Mouse (Mus musculus): ENCODE data around the gene Hoxc6. TPM values are rescaled to one million over a fixed set of nuclear protein-coding genes. Genes with fewer than 3 reads are reported as not detected.

The Hoxc6 gene
- polyA plus RNA-seq, 1 experiment from 2014 or later, result 3.9 TPM

DNA sequence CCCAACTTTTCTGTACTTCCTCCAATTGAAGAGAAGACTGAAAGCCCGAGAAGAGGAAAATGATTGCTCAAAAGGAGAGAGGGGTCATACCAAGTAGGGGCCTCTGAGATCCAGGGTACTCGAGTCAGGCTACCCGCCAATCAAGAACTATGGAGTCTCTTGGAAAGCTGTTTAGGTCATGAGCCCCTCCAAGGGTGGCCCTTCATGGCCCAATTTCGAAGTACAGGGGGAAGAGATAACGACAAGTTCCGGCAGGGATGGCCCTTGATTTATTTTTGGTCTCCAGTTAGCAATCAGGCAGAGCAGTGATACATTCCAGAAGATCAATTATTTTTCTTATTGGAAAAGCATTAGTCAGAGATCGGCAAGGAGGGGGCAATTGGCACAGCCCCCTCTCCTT is 6.3 kb upstream of the Hoxc6 start:
- H3K9ac ChIP-seq (replicated peaks), result no peak overlapping the region
- 5% methylated on average over 7 of the region's 7 CpGs for WGBS
- peak overlapping the region; percentile 30; the same call in 1 of the 2 replicates for H3K4me2 ChIP-seq
- no peaks in the 10 kb centered on the region for H3K9me3 ChIP-seq
- no peak overlapping the region for H3K4me3 ChIP-seq (replicated peaks)
- no peak for ATAC-seq (ENCODE audit: insufficient number of reproducible peaks, insufficient read depth, low FRiP score, low TSS enrichment, low read depth)
- H3K27me3 ChIP-seq, result peaks cover 96% of the 10 kb centered on the region
- H3K27ac ChIP-seq, result no peak overlapping the region
- H3K4me1 ChIP-seq (replicated peaks), result peaks cover 22% of the 10 kb centered on the region
- H3K36me3 ChIP-seq, result no peaks in the 10 kb centered on the region

- 5% methylated on average over 11 of the region's 11 CpGs for WGBS
- peaks cover 95% of the 10 kb centered on the region for H3K27me3 ChIP-seq
- no peak overlapping the region for H3K9ac ChIP-seq (replicated peaks)
- H3K36me3 ChIP-seq, result no peaks in the 10 kb centered on the region
- no peaks in the 10 kb centered on the region for H3K9me3 ChIP-seq
- H3K4me2 ChIP-seq, result peak overlapping the region; percentile 30; the same call in 1 of the 2 replicates
- H3K4me3 ChIP-seq (replicated peaks), result no peak overlapping the region
- ATAC-seq (ENCODE audit: insufficient number of reproducible peaks, insufficient read depth, low FRiP score, low TSS enrichment, low read depth), result no peak
- H3K4me1 ChIP-seq (replicated peaks), result peaks cover 24% of the 10 kb centered on the region
- H3K27ac ChIP-seq, result no peak overlapping the region
These were observed 5.9 kb upstream of the Hoxc6 start for GRCm38 (mm10) chr15:102992206-102992605.

- H3K4me3 ChIP-seq (replicated peaks), result no peak overlapping the region
- no peak overlapping the region for H3K4me2 ChIP-seq
- no peak overlapping the region for H3K27ac ChIP-seq
- ATAC-seq (ENCODE audit: insufficient number of reproducible peaks, insufficient read depth, low FRiP score, low TSS enrichment, low read depth), result no peak
- WGBS, result 13% methylated on average over 3 of the region's 3 CpGs
- peaks cover 31% of the 10 kb centered on the region for H3K4me1 ChIP-seq (replicated peaks)
- H3K36me3 ChIP-seq, result no peaks in the 10 kb centered on the region
- no peaks in the 10 kb centered on the region for H3K9me3 ChIP-seq
- H3K9ac ChIP-seq (replicated peaks), result no peak overlapping the region
- peaks cover 95% of the 10 kb centered on the region for H3K27me3 ChIP-seq
These were observed 5.2 kb upstream of the Hoxc6 start for GRCm38 (mm10) chr15:102992863-102993262.

DNA sequence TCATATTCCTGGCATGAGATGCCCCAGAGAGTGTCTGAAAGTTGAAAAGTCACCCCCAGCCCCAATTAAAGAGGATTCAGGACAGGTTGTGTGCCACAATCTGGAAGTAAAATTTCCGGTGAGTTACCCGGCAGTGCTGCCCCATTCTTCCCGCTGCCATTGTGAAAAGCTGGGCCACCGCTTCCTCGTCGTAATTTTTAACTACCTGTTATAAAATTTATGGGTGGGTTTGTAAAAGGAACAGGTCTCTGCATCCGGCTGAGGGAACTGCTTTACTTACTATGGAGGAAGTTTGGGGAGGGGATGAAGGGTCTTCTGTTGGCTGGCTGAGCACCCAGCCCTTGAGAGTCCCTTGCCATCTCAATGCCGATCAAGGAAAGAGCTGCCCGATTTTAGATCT is 1.5 kb upstream of the Hoxc6 start:
- H3K4me2 ChIP-seq, result peak overlapping the region; percentile 15; the same call in 1 of the 2 replicates
- no peak overlapping the region for H3K9ac ChIP-seq (replicated peaks)
- ATAC-seq (ENCODE audit: insufficient number of reproducible peaks, insufficient read depth, low FRiP score, low TSS enrichment, low read depth), result no peak
- H3K4me3 ChIP-seq (replicated peaks), result no peak overlapping the region
- peaks cover 59% of the 10 kb centered on the region for H3K4me1 ChIP-seq (replicated peaks)
- peaks cover 95% of the 10 kb centered on the region for H3K27me3 ChIP-seq
- H3K9me3 ChIP-seq, result no peaks in the 10 kb centered on the region
- under 1% methylated on average over 9 of the region's 9 CpGs for WGBS
- H3K36me3 ChIP-seq, result no peaks in the 10 kb centered on the region
- H3K27ac ChIP-seq, result no peak overlapping the region

DNA sequence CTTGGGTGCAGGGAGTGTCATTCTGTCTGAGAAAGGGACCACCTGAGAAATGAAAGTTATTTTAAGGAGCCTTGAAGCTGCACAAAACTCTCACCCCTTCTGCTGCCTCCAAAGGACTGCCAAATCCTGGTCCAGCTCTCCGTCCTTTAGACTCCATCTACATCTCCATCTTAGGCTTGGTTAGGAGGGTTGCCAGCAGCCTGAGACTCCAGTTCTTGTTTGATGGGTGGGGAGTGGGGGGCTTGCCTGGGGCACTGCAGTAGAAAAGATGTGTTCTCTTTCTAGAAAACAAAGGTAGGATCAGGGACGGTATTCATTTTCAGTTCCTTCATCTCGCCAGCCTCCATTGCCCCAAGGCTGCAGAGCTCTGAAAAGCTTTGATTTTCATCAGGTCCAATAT is 626 bp upstream of the Hoxc6 start:
- peak overlapping the region; percentile 66 for H3K4me2 ChIP-seq
- peaks cover 61% of the 10 kb centered on the region for H3K4me1 ChIP-seq (replicated peaks)
- WGBS, result 5% methylated on average over 3 of the region's 3 CpGs
- H3K27me3 ChIP-seq, result peaks cover 95% of the 10 kb centered on the region
- H3K9ac ChIP-seq (replicated peaks), result no peak overlapping the region
- H3K4me3 ChIP-seq (replicated peaks), result peak overlapping the region; percentile 43
- ATAC-seq (ENCODE audit: insufficient number of reproducible peaks, insufficient read depth, low FRiP score, low TSS enrichment, low read depth), result no peak
- H3K27ac ChIP-seq, result no peak overlapping the region
- H3K36me3 ChIP-seq, result no peaks in the 10 kb centered on the region
- H3K9me3 ChIP-seq, result no peaks in the 10 kb centered on the region

GRCm38 (mm10) chr15:102998608-102999182 is 638 bp downstream of the Hoxc6 start:
- ATAC-seq (ENCODE audit: insufficient number of reproducible peaks, insufficient read depth, low FRiP score, low TSS enrichment, low read depth), result peak; percentile 31; the same call in 1 of the 2 replicates
- WGBS, result 0% methylated on average over 19 of the region's 19 CpGs
- peak overlapping the region; percentile 66 for H3K4me2 ChIP-seq
- no peaks in the 10 kb centered on the region for H3K36me3 ChIP-seq
- peaks cover 68% of the 10 kb centered on the region for H3K4me1 ChIP-seq (replicated peaks)
- H3K9me3 ChIP-seq, result no peaks in the 10 kb centered on the region
- peak overlapping the region; percentile 79; the same call in 1 of the 2 replicates for H3K27ac ChIP-seq
- H3K27me3 ChIP-seq, result peaks cover 96% of the 10 kb centered on the region
- peak overlapping the region; percentile 47 for H3K9ac ChIP-seq (replicated peaks)
- H3K4me3 ChIP-seq (replicated peaks), result peak overlapping the region; percentile 43

- no peaks in the 10 kb centered on the region for H3K9me3 ChIP-seq
- peak overlapping the region; percentile 43 for H3K4me3 ChIP-seq (replicated peaks)
- H3K27me3 ChIP-seq, result peaks cover 97% of the 10 kb centered on the region
- H3K4me2 ChIP-seq, result peak overlapping the region; percentile 66
- peak overlapping the region; percentile 79 for H3K27ac ChIP-seq
- H3K4me1 ChIP-seq (replicated peaks), result peaks cover 68% of the 10 kb centered on the region
- under 1% methylated on average over 32 of the region's 33 CpGs for WGBS
- no peaks in the 10 kb centered on the region for H3K36me3 ChIP-seq
- peak overlapping the region; percentile 47 for H3K9ac ChIP-seq (replicated peaks)
- ATAC-seq (ENCODE audit: insufficient number of reproducible peaks, insufficient read depth, low FRiP score, low TSS enrichment, low read depth), result peak; percentile 30; the same call in 1 of the 2 replicates
These were observed 1.2 kb downstream of the Hoxc6 start for GRCm38 (mm10) chr15:102999183-102999831.

DNA sequence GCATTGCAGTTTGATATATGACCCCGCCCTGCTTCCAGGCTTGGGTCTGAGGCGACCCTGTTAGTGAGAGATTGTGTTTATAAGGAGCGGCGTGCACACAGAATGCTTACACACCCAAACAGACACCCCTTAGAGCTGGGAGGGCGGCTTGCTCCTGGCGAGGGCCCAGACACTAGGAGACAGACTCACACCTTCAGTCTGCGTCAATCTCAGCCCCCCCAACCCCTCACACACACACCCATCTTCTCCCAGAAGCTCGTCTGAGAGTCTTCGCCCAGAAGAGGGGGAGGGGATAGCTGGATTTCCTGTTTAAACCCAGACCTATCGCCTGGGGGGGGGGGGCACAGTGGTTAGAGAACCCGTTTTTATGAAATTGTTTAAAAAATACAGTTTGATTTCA is 1.9 kb downstream of the Hoxc6 start:
- Histone ChIP-seq H3K27ac (peak overlapping the region; percentile 79), H3K36me3 (no peaks in the 10 kb centered on the region), H3K4me2 (peak overlapping the region; percentile 66), H3K9me3 (no peaks in the 10 kb centered on the region), H3K9ac (replicated peaks) (peak overlapping the region; percentile 47; the same call in 1 of the 2 replicates), H3K4me3 (replicated peaks) (peak overlapping the region; percentile 43), H3K27me3 (peaks cover 97% of the 10 kb centered on the region), H3K4me1 (replicated peaks) (peaks cover 68% of the 10 kb centered on the region)
- under 1% methylated on average over 11 of the region's 11 CpGs for WGBS
- ATAC-seq (ENCODE audit: insufficient number of reproducible peaks, insufficient read depth, low FRiP score, low TSS enrichment, low read depth), result peak; percentile 63; the same call in 1 of the 2 replicates

GRCm38 (mm10) chr15:103000501-103000901 is 2.4 kb downstream of the Hoxc6 start:
- peak overlapping the region; percentile 43 for H3K4me3 ChIP-seq (replicated peaks)
- no peaks in the 10 kb centered on the region for H3K9me3 ChIP-seq
- peak overlapping the region; percentile 66 for H3K4me2 ChIP-seq
- H3K27me3 ChIP-seq, result peaks cover 95% of the 10 kb centered on the region
- peak overlapping the region; percentile 65 for H3K9ac ChIP-seq (replicated peaks)
- peaks cover 72% of the 10 kb centered on the region for H3K4me1 ChIP-seq (replicated peaks)
- WGBS, result under 1% methylated on average over 24 of the region's 24 CpGs
- no peak for ATAC-seq (ENCODE audit: insufficient number of reproducible peaks, insufficient read depth, low FRiP score, low TSS enrichment, low read depth)
- peak overlapping the region; percentile 79 for H3K27ac ChIP-seq
- no peaks in the 10 kb centered on the region for H3K36me3 ChIP-seq

GRCm38 (mm10) chr15:103001370-103001769 is 3.3 kb downstream of the Hoxc6 start:
- Histone ChIP-seq H3K9ac (replicated peaks) (no peak overlapping the region), H3K27me3 (peaks cover 95% of the 10 kb centered on the region), H3K4me3 (replicated peaks) (peak overlapping the region; percentile 43), H3K9me3 (no peaks in the 10 kb centered on the region), H3K36me3 (no peaks in the 10 kb centered on the region), H3K4me1 (replicated peaks) (peaks cover 76% of the 10 kb centered on the region), H3K27ac (no peak overlapping the region), H3K4me2 (peak overlapping the region; percentile 66)
- ATAC-seq (ENCODE audit: insufficient number of reproducible peaks, insufficient read depth, low FRiP score, low TSS enrichment, low read depth), result no peak
- 42% methylated on average over 2 of the region's 2 CpGs for WGBS

DNA sequence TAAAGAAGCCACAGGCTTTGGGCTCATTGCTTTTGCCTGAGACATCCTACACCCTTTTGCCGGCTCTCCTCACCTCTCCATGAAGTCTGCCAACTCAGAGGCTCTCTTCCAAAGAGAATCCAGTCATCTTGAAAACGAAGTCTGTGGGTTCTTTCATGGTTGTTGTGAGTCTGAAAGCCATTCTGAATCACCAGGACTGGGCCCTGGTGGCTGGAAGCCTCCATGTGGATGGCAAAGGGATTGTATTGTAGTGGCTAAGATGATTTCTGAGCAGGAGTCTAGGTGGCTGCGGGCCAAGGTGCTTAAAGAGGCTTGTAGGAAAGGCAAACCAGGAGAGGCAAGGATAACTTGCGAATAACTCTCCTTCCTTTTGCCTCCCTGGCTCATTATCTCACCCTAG is 4.1 kb downstream of the Hoxc6 start:
- Histone ChIP-seq H3K4me2 (peak overlapping the region; percentile 66), H3K36me3 (no peaks in the 10 kb centered on the region), H3K9ac (replicated peaks) (no peak overlapping the region), H3K27me3 (peaks cover 95% of the 10 kb centered on the region), H3K4me3 (replicated peaks) (no peak overlapping the region), H3K4me1 (replicated peaks) (peaks cover 77% of the 10 kb centered on the region), H3K27ac (no peak overlapping the region), H3K9me3 (no peaks in the 10 kb centered on the region)
- 12% methylated on average over 4 of the region's 4 CpGs for WGBS
- no peak for ATAC-seq (ENCODE audit: insufficient number of reproducible peaks, insufficient read depth, low FRiP score, low TSS enrichment, low read depth)
